Mouse (Mus musculus): ENCODE results near the gene Phf2.

The Phf2 gene

GRCm38 (mm10) chr13:48858054-48858453 is 12.9 kb downstream of the Phf2 start:
- in situ Hi-C loops (cut with MboI; ENCODE audit: low sequenced_read_pairs) = no loop called here

DNA sequence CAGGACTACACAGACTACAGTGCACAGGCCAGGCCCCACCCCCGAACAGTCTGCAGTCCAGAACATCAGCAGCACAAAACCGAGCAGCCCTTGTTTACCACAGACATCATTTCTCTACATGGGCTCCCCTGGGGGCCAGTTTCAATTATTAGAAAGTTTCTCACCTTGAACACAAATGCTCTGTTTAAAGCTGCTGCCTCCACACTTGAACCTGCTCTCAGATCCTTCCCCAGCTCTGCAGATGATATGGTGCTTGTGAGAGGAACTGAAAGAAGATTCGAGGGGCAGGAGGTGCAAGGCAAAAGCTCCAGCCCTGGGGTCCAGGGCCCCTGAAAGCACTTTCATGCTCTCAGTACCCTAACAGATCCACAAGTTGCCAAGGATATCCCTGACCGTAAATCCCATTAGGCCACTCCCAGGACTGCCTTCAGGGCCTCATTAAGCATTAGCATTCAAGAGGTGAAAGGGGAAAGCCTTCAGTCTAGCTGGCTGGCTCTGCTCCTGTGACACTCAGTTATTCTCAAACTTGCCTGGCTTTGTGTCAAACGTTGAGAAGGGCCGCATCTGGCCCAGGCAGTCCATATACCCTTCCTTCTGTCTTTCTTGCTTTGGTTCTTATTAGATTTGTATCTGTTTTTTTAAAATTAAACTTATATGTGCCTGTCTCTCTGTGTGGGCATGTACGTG is 13.5 kb downstream of the Phf2 start:
- in situ Hi-C loops (cut with MboI; ENCODE audit: low sequenced_read_pairs) = no loop called here

GRCm38 (mm10) chr13:48853947-48854346 is 17.0 kb downstream of the Phf2 start:
- in situ Hi-C loops (cut with MboI; ENCODE audit: low sequenced_read_pairs) = no loop called here

DNA sequence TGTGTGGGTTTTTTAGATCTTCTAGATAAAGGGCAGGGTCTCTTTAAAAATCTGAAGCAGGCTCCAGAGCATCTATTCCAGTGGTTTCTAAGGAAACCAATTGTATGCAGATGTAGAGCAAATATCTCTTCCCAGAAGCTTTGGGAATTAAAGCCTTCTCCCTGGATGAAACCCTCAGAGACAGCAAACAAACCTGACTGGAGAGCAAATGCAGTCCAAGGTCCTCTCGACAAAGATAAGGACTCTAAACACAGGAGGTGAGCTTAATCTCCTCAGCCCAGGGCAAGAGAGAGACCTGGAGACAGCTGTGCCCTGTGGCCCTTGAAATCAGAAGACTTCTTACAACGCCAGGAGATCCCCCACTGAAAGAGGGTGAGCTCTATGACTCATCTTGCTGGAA is 17.4 kb downstream of the Phf2 start:
- in situ Hi-C loops (cut with MboI; ENCODE audit: low sequenced_read_pairs) = no loop called here

DNA sequence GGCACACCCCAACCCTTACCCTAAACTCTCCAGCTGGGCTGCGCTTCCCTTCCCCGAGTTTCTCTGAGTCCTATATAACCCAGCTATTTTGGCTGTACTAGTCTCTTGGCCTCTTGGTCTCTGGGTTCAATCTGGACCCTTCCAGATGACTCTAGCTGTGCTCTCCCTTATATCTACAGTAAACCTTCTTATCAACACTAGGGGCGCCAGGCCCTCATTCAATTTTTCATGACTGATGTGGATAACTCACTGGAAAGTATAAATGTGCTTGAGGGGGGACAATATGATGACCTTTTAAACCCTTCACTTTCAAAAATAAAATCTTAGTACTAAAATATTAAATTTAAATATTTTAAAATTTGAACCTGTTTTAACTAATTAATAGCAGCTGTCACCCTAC is 18.1 kb downstream of the Phf2 start:
- in situ Hi-C loops (cut with MboI; ENCODE audit: low sequenced_read_pairs) = no loop called here

DNA sequence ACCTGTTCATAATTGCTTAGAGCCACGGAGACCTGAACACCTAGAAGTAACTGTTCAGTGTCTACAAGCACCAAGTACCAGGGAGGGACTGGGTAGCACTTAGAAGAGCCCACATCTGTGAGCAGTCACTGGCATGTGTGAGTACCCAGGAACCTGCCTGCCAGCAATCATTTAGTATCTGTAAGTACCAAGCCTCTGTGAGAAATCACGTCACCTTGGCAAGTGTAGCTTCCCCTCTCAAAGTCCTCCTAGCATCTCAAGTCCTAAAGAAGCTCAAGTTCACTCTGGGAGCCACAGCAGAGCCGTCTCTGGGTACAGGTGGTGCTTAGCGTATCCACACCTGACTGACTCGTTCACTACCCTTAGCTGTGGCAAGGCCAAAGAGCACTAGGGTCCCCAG is 19.2 kb downstream of the Phf2 start:
- in situ Hi-C loops (cut with MboI; ENCODE audit: low sequenced_read_pairs) = no loop called here

GRCm38 (mm10) chr13:48850771-48851170 is 20.1 kb downstream of the Phf2 start:
- in situ Hi-C loops (cut with MboI; ENCODE audit: low sequenced_read_pairs) = no loop called here

- in situ Hi-C loops (cut with MboI; ENCODE audit: low sequenced_read_pairs) = no loop called here
Measured at GRCm38 (mm10) chr13:48850326-48850725, 20.6 kb downstream of the Phf2 start.

- in situ Hi-C loops (cut with MboI; ENCODE audit: low sequenced_read_pairs) = no loop called here
Measured at GRCm38 (mm10) chr13:48849155-48849554, 21.8 kb downstream of the Phf2 start.

DNA sequence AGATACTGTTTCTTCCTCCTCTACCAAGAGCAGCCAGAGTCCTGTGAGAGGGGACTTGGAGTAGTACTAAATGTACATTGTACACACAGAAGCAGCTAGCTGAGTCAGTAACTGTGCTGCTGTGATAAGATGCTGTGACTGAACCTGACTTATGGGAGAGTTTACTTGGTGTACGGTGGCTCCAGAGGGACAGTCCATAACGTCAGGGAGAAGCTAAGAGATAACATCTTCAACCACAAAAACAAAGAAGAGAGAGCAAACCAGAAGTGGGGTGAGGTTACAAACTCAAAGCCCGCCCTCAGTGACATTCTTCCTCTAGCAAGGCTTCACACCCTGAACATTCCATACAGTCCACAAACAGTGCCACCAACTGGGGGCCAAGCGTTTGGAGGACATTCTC is 25.6 kb downstream of the Phf2 start:
- in situ Hi-C loops (cut with MboI; ENCODE audit: low sequenced_read_pairs) = no loop called here

DNA sequence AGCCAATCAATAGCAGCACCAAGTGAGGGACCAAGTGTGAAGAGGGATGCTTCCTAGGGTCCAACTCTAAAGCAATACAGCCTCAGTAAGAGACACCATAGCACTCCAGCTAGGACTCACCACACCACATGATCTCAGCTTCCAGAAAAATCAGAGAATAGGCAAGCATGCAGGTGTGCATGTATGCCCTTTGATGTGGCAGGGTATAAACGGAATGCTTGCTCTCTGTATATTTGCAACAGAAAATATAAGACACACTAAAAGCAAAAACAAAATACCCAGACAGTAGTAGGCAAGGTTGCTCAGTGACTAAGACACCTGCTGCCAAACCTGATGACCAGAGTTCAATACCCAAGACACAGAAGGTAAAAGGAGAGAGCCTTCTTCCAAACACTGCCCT is 27.4 kb downstream of the Phf2 start:
- in situ Hi-C loops (cut with MboI; ENCODE audit: low sequenced_read_pairs) = no loop called here

GRCm38 (mm10) chr13:48841905-48842592 is 28.9 kb downstream of the Phf2 start:
- in situ Hi-C loops (cut with MboI; ENCODE audit: low sequenced_read_pairs) = no loop called here

DNA sequence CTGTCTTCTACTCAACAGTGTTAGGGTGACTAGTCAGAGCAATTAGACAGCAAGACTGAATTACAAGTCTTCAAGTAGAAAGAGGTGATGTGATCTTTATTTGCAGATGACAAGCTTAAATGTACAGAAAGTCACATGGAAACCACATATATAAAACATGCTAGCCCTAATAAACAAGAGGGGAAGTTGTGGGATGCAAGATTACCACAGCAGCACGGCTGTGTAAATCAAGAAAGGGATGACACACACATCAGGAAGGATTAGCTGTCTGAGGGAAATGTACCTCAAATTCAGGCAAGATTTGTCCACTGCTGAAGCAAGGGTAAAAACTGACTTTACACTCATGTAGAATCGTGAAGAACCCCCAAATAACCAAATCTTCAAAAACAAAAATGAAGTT is 32.6 kb downstream of the Phf2 start:
- in situ Hi-C loops (cut with MboI; ENCODE audit: low sequenced_read_pairs) = no loop called here

- in situ Hi-C loops (cut with MboI; ENCODE audit: low sequenced_read_pairs) = no loop called here
Measured at GRCm38 (mm10) chr13:48837537-48837936, 33.4 kb downstream of the Phf2 start.

DNA sequence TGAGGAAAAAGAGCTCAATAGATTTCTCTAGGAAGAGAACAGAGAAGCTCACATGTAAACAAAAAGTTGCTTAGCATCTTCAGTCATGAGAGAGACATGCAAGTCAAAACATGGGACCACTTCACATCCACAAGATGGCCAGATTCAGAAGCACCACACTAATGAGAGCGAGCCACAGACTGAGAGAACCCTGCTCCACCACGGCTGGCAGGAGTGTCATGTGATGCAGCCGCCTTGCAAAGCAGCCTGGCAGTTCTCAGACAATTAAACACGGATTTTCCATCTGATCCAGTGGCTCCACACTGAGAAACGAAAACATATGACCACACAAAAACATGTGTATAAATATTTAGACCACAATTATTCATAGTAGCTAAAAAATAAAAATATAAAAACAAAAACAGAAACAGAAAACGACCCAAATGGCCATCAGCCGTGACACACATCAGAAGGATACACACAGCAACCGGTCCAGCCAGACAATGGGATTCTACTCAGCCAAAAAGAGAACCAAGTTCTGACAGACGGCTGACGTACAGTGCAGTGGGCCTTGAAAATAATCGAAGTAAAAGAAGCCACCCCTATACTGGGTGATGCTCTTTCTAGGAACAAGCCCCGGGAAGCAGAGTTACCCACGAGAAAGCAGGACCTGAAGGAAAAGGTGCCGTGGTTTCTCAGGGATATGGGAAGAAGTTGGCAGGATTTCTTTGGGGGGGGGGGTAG is 40.2 kb downstream of the Phf2 start:
- in situ Hi-C loops (cut with MboI; ENCODE audit: low sequenced_read_pairs) = no loop called here

DNA sequence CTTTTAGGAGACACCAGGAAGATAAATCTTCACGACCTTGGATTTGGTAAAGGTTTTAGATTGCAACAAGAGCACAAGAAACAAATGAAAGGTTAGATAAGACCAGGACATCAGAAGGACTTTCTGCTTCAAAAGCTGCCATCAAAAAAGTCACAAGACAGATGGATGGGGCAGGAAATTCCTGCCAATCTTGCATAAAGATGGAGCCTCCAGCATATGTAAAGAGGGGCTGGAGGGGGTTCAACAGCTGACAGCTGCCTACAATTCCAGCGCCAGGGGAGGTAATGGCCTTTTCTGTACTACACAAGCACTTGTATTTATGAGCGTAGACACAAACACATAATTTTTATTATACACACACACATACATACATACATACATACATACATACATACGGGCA is 41.1 kb downstream of the Phf2 start:
- in situ Hi-C loops (cut with MboI; ENCODE audit: low sequenced_read_pairs) = no loop called here

DNA sequence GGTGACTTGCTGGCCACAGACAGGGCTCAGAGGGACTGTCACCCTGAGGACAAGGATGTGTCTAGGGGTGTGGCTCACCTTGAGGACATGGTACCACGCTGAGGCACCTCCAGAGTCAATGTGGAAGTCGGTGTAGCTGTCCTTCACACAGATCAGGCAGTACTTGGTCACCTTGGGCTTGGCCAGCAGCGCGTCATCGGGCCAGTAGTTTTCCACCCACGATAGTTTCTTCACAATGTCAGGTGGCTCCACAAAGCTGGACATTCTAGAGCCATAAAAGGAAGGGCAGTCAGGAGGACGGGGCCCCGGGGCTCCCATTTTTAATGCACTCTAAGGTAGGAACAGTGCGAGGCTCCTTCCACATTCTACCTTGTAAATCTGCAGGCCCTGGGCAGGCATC is 48.0 kb downstream of the Phf2 start:
- in situ Hi-C loops (cut with MboI; ENCODE audit: low sequenced_read_pairs) = no loop called here

GRCm38 (mm10) chr13:48822288-48822687 is 48.6 kb downstream of the Phf2 start:
- in situ Hi-C loops (cut with MboI; ENCODE audit: low sequenced_read_pairs) = no loop called here

- in situ Hi-C loops (cut with MboI; ENCODE audit: low sequenced_read_pairs) = no loop called here
Measured at GRCm38 (mm10) chr13:48819131-48819530, 51.8 kb downstream of the Phf2 start.

DNA sequence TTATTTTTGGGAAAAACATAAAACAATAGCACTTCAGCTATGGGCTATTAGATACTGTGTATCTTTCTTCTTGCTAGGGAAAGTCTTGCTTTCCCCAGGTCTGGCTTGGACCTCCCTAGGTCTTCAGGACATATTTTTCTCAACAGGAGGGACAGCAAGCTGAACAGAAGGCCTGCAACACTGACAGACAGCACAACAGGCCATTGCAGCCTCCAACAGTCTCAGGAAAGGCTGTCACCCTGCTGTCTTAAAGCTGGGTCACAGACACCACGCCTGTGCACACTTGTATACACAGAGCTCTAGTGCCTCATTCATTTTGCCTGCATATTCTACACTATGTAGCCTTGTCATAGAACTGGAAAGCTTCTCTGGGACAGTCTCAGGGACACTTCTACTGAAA is 56.5 kb downstream of the Phf2 start:
- in situ Hi-C loops (cut with MboI; ENCODE audit: low sequenced_read_pairs) = no loop called here

DNA sequence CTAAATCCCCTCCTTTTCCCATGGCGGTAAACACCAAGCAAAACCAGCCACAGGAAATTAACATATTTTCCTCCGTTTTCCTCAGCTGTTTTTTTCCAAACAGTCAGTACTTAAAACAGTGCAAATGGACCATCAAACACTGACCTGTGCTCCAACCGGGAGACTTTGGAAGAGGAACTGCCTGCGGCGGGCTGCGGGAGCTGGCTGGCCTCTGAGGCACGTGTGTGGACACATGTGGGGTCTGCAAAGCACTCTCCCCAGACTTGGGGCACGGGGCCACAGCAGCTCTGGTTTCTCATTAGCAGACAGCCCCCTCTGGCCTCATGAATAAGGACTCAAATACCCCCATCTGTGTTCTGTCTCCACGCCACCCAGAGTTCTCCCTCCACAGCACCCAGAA is 59.9 kb downstream of the Phf2 start:
- in situ Hi-C loops (cut with MboI; ENCODE audit: low sequenced_read_pairs) = no loop called here

GRCm38 (mm10) chr13:48810274-48810823 is 60.6 kb downstream of the Phf2 start:
- in situ Hi-C loops (cut with MboI; ENCODE audit: low sequenced_read_pairs) = no loop called here

Data from CH12F3 (cell line).